Comparison of ENCODE assay signal across 9 mouse cellular contexts in genomic region chr10:128362568-128362967, GRCm38 (mm10). TPM values are rescaled to one million over a fixed set of nuclear protein-coding genes. Genes with fewer than 3 reads are reported as not detected.
DNase-seq lines count a peak whose midpoint lies in the region; ATAC-seq and TF ChIP-seq lines count a peak whose summit lies in the region.
"Had no signal": no experiment of that assay in that cellular context is flagged by ENCODE, and none has a peak within 500 bp of the region (broad histone marks: within the 10 kb centered on the region; RNA-seq: fewer than 3 reads in every experiment).

No protein-coding gene starts in this region.

- peaks cover 64% of the 10 kb centered on the region for H3K36me3 ChIP-seq in liver, embryonic 14.5 days (replicated peaks; ENCODE audit: control insufficient read depth, insufficient read depth, low read depth)

- TF ChIP-seq EP300 in liver, embryonic 14.5 days (IDR thresholded peaks at IDR 0.05; ENCODE audit: low read depth) = no peak

- H3K4me1 ChIP-seq in liver, embryonic 14.5 days (replicated peaks; ENCODE audit: control insufficient read depth in 2 of 2, insufficient read depth in 2 of 2, low read length in 1 of 2) = no peaks in the 10 kb centered on the region

- no peak overlapping the region for H3K9ac ChIP-seq in liver, embryonic 14.5 days (replicated peaks)
- H3K9ac ChIP-seq: lung, embryonic 15.5 days had no signal

- peak; percentile 58 for DNase-seq in adrenal gland, postnatal 14 days
- DNase-seq in adrenal gland, adult 18-20 months (ENCODE audit: low spot score in 2 of 2) = no peak
- no peak for DNase-seq in liver, embryonic 14.5 days (ENCODE audit: low read depth in 3 of 3, low spot score in 3 of 3)
- DNase-seq in liver = no peak
- DNase-seq in brain, embryonic 14.5 days (ENCODE audit: low read depth) = peak; percentile 80
- peak; percentile 66 for DNase-seq in kidney, adult 9 months
- no peak for DNase-seq in ovary, postnatal 10 days (ENCODE audit: low spot score)
- DNase-seq in frontal cortex, postnatal 14 days (ENCODE audit: low spot score in 2 of 2) = no peak

- WGBS in liver, embryonic 14.5 days (ENCODE audit: insufficient replicate concordance) = 46% methylated on average over 3 of the region's 3 CpGs

- no peaks in the 10 kb centered on the region for H3K9me3 ChIP-seq in liver, embryonic 14.5 days (ENCODE audit: control insufficient read depth, low read length)
- H3K9me3 ChIP-seq: lung, embryonic 15.5 days had no signal

- no peak for ATAC-seq in liver, embryonic 14.5 days (ENCODE audit: insufficient read depth)

- no peak overlapping the region for H3K27ac ChIP-seq in liver, embryonic 14.5 days
- H3K27ac ChIP-seq: lung, embryonic 15.5 days had no signal

- no peak overlapping the region for H3K4me2 ChIP-seq in liver, embryonic 14.5 days (ENCODE audit: low read depth)
- H3K4me2 ChIP-seq: lung, embryonic 15.5 days had no signal

- no peak overlapping the region for H3K4me3 ChIP-seq in liver, embryonic 14.5 days (ENCODE audit: insufficient read depth in 1 of 2, low read depth in 2 of 2, low read length in 2 of 2)
- H3K4me3 ChIP-seq: lung, embryonic 15.5 days had no signal

- TF ChIP-seq POLR2A in brain, embryonic 14.5 days (IDR thresholded peaks at IDR 0.05; ENCODE audit: borderline replicate concordance, extremely low read depth, insufficient read depth, insufficient read length, poor library complexity, severe bottlenecking) = no peak

- H3K27me3 ChIP-seq in liver, embryonic 14.5 days (ENCODE audit: control insufficient read depth, insufficient read depth, low read length) = no peaks in the 10 kb centered on the region
- H3K27me3 ChIP-seq: lung, embryonic 15.5 days had no signal

- peak; percentile 57; the same call in 1 of the 2 replicates for TF ChIP-seq CTCF in liver, embryonic 14.5 days (IDR thresholded peaks at IDR 0.05; ENCODE audit: low read depth)
- TF ChIP-seq CTCF in brain, embryonic 14.5 days (IDR thresholded peaks at IDR 0.05; ENCODE audit: borderline replicate concordance, extremely low read depth, insufficient read depth, insufficient read length) = peak; percentile 59; the same call in 1 of the 2 replicates

RNA-seq across cellular contexts. Expression of gene Coq10a, which starts 6.2 kb away (rescaled TPM):
- total RNA-seq in adrenal gland, postnatal 14 days (2021) = 103 and 111 TPM in 2 replicates
- 10 to 100 TPM; 79.8 to 90.2 TPM for total RNA-seq in adrenal gland, adult 18-20 months (2021)
- polyA plus RNA-seq in liver, embryonic 14.5 days (2012; rRNA removed) = 6.5 and 7.7 TPM in 2 replicates
- polyA plus RNA-seq in liver, embryonic 14.5 days (2014; fragmentation: Nextera tagmentation; extraction: Ambion mirVana) = 4.7 and 5.0 TPM in 2 replicates
- polyA plus RNA-seq in brain, embryonic 14.5 days (2012; rRNA removed) = 69.0 and 90.1 TPM in 2 replicates

RNA-seq across cellular contexts. Expression of gene Ankrd52, which starts 14.3 kb away (rescaled TPM):
- total RNA-seq in adrenal gland, postnatal 14 days (2021) = 66.7 and 66.9 TPM in 2 replicates
- total RNA-seq in adrenal gland, adult 18-20 months (2021) = 10 to 100 TPM; 61.7 to 61.8 TPM
- polyA plus RNA-seq in liver, embryonic 14.5 days (2012; rRNA removed) = 7.4 and 7.7 TPM in 2 replicates
- 4.3 and 5.5 TPM in 2 replicates for polyA plus RNA-seq in liver, embryonic 14.5 days (2014; fragmentation: Nextera tagmentation; extraction: Ambion mirVana)
- 43.1 and 55.1 TPM in 2 replicates for polyA plus RNA-seq in brain, embryonic 14.5 days (2012; rRNA removed)

RNA-seq across cellular contexts. Expression of gene Cs, which starts 25.0 kb away (rescaled TPM):
- 918 and 1,019 TPM in 2 replicates for total RNA-seq in adrenal gland, postnatal 14 days (2021)
- 100 to 1,000 TPM; 349 to 654 TPM for total RNA-seq in adrenal gland, adult 18-20 months (2021)
- polyA plus RNA-seq in liver, embryonic 14.5 days (2012; rRNA removed) = 71.6 and 80.5 TPM in 2 replicates
- polyA plus RNA-seq in liver, embryonic 14.5 days (2014; fragmentation: Nextera tagmentation; extraction: Ambion mirVana) = 117 and 126 TPM in 2 replicates
- polyA plus RNA-seq in brain, embryonic 14.5 days (2012; rRNA removed) = 185 and 203 TPM in 2 replicates

RNA-seq across cellular contexts. Expression of gene Slc39a5, which starts 38.5 kb away (rescaled TPM):
- 0.78 TPM in 1 of 2 replicates, not detected in the other for total RNA-seq in adrenal gland, postnatal 14 days (2021)
- under 1 TPM in 1 of 2 experiments, not detected in 1; 0.16 TPM for total RNA-seq in adrenal gland, adult 18-20 months (2021)
- polyA plus RNA-seq in liver, embryonic 14.5 days (2012; rRNA removed) = 33.0 and 40.8 TPM in 2 replicates
- polyA plus RNA-seq in liver, embryonic 14.5 days (2014; fragmentation: Nextera tagmentation; extraction: Ambion mirVana) = 37.6 and 40.7 TPM in 2 replicates
- polyA plus RNA-seq in brain, embryonic 14.5 days (2012; rRNA removed) = 0.04 and 0.35 TPM in 2 replicates

RNA-seq across cellular contexts. Expression of gene Cnpy2, which starts 40.3 kb away (rescaled TPM):
- total RNA-seq in adrenal gland, postnatal 14 days (2021) = 150 and 152 TPM in 2 replicates
- total RNA-seq in adrenal gland, adult 18-20 months (2021) = 100 to 1,000 TPM; 147 to 165 TPM
- polyA plus RNA-seq in liver, embryonic 14.5 days (2012; rRNA removed) = 23.8 and 38.8 TPM in 2 replicates
- polyA plus RNA-seq in liver, embryonic 14.5 days (2014; fragmentation: Nextera tagmentation; extraction: Ambion mirVana) = 92.7 and 98.3 TPM in 2 replicates
- polyA plus RNA-seq in brain, embryonic 14.5 days (2012; rRNA removed) = 84.5 and 86.3 TPM in 2 replicates

Comparison
In these comparisons a context has a peak if more than half of its experiments do, and no peak if none do; other contexts are left out.
1. DNase-seq: peak in adrenal gland, postnatal 14 days (single experiment), brain, embryonic 14.5 days (single experiment) and kidney, adult 9 months (single experiment); none in adrenal gland, adult 18-20 months (0 of 2), liver, embryonic 14.5 days (0 of 3), liver (single experiment), ovary, postnatal 10 days (single experiment) and frontal cortex, postnatal 14 days (0 of 2).